Mouse (Mus musculus) lung, postnatal 14 days (tissue): ENCODE measurements at regions not wholly inside any gene's neighbourhood (a gene's known extent, or its start where the extent isn't known, plus 50 kb on each side); places are given as distances from the start of the nearest gene placed in this dataset.

Experiments used
- DNase-seq: peaks from one replicate; pipeline ENCODE4 v3.0.0; 2021

DNA sequence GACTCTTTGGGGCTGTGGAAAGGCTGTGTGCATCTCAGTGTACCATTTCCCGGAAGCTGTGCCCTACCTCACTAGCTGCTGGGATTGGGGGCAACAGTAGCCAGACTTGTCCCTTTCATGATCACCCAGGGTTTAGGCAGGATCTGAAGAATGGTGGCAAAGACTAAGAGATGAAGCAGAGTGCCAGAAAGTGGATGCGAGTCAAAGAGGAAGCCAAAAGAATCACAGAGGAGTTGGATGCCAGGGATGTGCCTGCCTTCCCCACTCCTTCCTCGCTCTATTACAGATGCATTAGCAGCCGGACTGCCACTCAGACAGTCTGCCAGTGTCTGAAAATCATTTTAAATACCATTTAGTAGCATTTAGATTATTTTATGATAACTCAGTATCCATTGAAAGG, 271.5 kb upstream of the Slc24a2 start:
- no peak for DNase-seq

DNA sequence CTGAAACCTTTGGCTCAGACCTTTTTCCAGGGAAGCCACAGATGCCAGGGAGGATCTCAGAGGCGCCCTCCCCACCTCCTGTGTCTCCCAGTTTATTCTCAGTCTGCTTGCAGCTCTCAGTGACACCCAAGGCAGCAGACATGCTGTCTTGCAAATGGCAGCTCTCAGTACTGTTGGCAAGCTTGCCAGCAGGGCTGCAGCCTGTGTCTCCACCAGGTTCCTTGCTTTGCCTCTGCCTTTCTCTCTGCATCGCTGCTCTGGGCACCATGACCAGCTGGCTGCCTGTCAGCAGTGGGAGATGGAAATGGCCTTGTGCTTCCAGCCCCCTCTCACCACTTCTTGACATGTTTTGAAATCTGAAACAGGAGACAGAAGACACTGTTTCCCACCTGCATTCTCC, 270.2 kb upstream of the Slc24a2 start:
- no peak for DNase-seq

GRCm38 (mm10) chr4:87487798-87488197, 257.5 kb upstream of the Slc24a2 start:
- no peak for DNase-seq

GRCm38 (mm10) chr4:87475537-87475936, 245.3 kb upstream of the Slc24a2 start:
- DNase-seq, result no peak

GRCm38 (mm10) chr4:87473331-87474039, 243.2 kb upstream of the Slc24a2 start:
- no peak for DNase-seq

DNA sequence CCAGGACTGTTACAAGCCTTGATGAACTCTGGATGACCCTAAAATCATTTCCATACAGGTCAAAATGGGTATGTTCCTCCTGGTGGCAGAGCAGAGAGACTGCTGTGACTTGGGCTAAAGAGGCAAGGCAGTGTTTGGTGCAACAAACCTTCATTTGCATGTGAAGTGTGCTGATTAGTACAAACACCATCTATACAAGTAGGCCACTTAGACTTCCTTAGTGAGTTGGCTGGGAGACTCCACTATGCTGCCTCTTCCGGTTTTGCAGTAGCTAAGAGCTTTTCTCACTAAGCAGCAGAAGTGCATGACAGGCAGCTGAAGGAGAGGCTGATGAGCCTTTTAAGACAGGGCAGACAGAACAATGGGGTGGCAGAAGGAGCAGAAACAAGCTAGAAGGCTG, 242.5 kb upstream of the Slc24a2 start:
- DNase-seq, result no peak

GRCm38 (mm10) chr4:87471385-87471784, 241.1 kb upstream of the Slc24a2 start:
- no peak for DNase-seq

- DNase-seq, result no peak
Measured at GRCm38 (mm10) chr4:87467600-87467999, 237.3 kb upstream of the Slc24a2 start.

DNA sequence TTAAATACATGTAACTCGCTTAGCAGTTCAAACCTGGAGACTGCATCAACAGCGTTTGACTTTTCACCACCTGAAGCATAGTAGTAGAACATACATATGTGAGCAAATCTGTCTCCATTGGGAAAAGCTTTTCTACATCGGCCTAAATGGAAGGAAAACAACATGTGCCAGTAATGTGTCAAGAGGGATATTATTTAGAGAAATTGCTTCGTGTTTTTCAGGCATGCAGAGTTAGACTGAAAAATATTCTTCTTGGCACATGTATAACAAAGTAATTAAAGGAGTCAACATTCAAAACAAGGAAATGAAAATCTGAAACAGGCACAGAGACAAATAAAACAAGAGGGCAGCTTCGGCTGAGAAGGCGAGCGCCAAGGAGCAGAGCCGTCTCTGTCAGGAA, 236.7 kb upstream of the Slc24a2 start:
- DNase-seq, result no peak

- DNase-seq, result no peak
Measured at GRCm38 (mm10) chr4:87461181-87461912, 231.1 kb upstream of the Slc24a2 start.

- DNase-seq, result no peak
Measured at GRCm38 (mm10) chr4:87455863-87456578, 225.7 kb upstream of the Slc24a2 start.

- DNase-seq, result no peak
Measured at GRCm38 (mm10) chr4:87452122-87452521, 221.8 kb upstream of the Slc24a2 start.

DNA sequence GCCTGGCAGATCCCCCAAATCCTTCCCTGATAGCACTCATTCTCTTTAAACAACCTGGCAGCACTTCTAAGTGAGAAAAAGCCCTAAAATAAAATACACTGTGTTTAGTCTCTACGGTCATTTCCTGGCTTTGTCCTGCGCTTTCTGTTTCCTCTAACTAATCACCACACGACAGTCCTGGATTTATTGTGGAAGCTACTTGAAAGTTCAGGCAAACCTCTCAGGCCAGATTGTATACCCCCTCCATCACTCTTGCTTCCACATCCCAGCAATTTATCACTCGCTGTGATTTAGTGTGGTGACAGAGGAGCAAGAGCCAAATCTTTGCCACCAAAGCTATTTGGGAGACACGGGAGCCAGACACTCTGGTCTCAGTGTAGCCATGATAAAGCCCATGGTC, 221.0 kb upstream of the Slc24a2 start:
- DNase-seq, result no peak

DNA sequence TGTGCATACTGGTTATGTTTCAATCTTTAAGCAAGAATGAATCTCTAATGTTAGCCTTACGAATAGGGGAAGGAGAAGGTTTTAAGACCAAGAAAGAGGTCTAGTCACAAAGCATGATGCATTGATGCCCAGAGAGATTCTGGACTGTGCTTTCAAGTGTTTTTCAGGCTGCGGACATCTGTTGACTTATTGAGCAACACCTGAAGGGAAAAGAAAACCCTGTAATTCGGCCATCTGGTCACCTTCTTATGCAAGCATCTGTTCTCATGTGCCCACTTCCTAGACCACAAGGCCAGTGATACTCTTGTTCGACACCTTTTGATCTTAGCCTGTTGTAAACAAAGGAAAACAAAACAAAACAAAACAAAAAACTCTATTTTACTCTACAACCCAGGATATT, 218.1 kb upstream of the Slc24a2 start:
- no peak for DNase-seq

- no peak for DNase-seq
Measured at GRCm38 (mm10) chr4:87446856-87447255, 216.6 kb upstream of the Slc24a2 start.

GRCm38 (mm10) chr4:87434136-87434535, 203.9 kb upstream of the Slc24a2 start:
- no peak for DNase-seq

DNA sequence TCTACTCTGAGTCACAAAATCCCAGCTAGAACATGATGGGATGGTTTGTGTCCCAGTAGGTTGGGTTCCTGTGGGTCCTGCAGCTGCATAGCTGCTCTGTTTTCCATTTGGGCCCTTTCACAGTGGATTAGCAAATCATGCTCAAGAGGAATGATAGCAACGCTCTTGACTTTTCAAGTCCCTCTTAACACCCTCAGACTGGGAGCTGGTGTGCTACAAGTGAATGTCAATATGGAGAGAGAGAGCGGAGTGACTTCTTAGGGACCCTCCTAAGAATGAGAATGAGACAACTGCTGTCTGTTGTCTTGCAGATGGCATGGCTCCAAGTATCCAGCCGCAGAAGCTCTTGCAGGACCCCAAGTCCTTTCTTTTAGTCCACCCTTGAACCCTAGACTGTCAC, 198.1 kb upstream of the Slc24a2 start:
- peak; percentile 17 for DNase-seq

DNA sequence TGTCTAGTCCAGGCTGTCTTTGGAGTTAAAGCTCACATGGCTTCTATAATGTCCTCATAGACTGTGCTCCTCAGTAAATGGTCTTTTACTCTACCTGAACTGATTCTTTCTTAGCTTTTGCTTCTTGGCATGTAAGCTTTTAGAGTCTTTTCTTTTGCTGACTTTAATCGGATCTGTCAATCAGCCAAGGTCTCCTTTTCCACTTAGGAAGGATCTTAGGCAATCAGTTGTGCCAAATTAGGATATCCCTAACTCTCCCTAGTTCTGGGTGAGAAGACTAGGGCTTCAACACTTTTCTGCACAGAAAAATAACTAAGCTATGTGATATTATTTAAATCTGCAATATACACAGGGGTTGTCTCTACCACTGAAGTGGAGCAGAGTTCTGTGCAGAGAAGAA, 193.8 kb upstream of the Slc24a2 start:
- DNase-seq, result no peak

GRCm38 (mm10) chr4:87422588-87422987, 192.3 kb upstream of the Slc24a2 start:
- no peak for DNase-seq

DNA sequence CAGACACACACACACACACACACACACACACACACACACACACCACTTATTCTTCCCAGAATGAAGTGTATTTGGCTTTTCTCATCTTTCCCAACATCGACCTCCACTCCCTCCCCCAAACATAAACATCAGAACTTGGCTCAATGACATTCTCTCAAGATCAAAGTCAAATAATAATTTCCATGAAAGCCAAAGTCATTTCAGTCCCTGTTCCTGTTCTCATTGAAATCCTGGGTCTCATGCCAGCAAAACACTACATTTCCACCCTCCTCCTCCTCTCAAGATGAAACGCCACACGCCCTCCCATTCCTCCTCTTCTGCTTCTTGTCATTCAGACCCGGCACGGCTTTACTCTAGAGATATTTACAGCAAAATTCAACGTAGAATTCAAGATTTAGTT, 173.1 kb upstream of the Slc24a2 start:
- DNase-seq, result peak; percentile 52

GRCm38 (mm10) chr4:87402173-87402556, 171.9 kb upstream of the Slc24a2 start:
- no peak for DNase-seq

- peak; percentile 40 for DNase-seq
Measured at GRCm38 (mm10) chr4:87401316-87402172, 171.3 kb upstream of the Slc24a2 start.

GRCm38 (mm10) chr4:87386835-87387234, 156.6 kb upstream of the Slc24a2 start:
- no peak for DNase-seq
